Mouse (Mus musculus): ENCODE measurements around the gene Ctf2. TPM values are rescaled to one million over a fixed set of nuclear protein-coding genes. Genes with fewer than 3 reads are reported as not detected.

The Ctf2 gene
- polyA plus RNA-seq, 1 experiment from 2014 or later, result not detected

DNA sequence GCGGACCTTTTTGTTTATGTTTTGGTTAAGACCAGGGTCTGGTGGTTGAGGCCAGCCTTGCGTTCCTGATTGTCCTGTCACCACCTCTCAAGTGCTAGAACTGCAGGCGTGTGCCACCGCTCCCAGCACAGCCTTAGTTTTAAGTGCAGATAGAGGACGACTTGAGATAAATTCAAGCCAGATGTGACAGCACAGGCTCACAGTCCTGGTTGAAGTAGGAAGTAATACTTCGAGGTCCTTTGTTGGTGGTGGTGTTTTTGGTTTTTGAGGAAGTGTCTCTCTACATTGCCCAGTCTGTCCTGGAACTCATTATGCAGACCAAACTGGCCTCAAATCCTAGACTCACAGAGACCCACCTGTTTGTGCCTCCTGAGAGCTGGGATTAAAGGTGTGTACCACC lies 27.8 kb upstream of the Ctf2 start:
- WGBS, result 13% methylated on average over 6 of the region's 6 CpGs
- Histone ChIP-seq H3K4me1 (peaks cover 22% of the 10 kb centered on the region), H3K9ac (peak overlapping the region; percentile 62), H3K36me3 (peaks cover 72% of the 10 kb centered on the region), H3K4me3 (no peak overlapping the region), H3K27me3 (replicated peaks) (peaks cover 27% of the 10 kb centered on the region), H3K4me2 (peak overlapping the region; percentile 50), H3K27ac (replicated peaks) (no peak overlapping the region), H3K9me3 (no peaks in the 10 kb centered on the region)
- no peak for ATAC-seq (ENCODE audit: extremely low read depth, insufficient number of reproducible peaks, low FRiP score, low TSS enrichment)

DNA sequence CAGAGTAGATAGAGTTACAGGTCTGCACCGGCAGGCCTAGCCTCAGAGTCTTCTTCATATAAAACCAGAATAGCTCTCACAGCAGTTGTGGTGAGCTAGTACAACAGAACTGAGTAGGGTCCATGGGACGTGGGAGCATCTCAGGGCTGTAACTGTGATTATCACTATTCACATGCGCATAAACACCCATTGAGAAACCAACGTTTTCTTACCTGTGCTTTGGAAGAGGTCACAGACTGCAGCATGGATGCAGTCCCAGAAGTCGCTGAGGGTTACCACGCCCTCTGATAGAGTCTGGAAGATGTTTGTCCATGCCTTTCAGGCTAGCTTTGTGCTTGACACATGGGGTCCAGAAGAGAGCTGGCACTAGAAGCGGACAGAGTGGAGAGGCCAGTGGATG lies 21.8 kb upstream of the Ctf2 start:
- H3K27ac ChIP-seq (replicated peaks), result no peak overlapping the region
- peaks cover 100% of the 10 kb centered on the region for H3K36me3 ChIP-seq
- H3K4me1 ChIP-seq, result peaks cover 2% of the 10 kb centered on the region
- no peak for ATAC-seq (ENCODE audit: extremely low read depth, insufficient number of reproducible peaks, low FRiP score, low TSS enrichment)
- H3K4me2 ChIP-seq, result no peak overlapping the region
- no peak overlapping the region for H3K9ac ChIP-seq
- no peak overlapping the region for H3K4me3 ChIP-seq
- H3K27me3 ChIP-seq (replicated peaks), result peaks cover 25% of the 10 kb centered on the region
- no peaks in the 10 kb centered on the region for H3K9me3 ChIP-seq
- WGBS, result 85% methylated on average over 7 of the region's 7 CpGs

DNA sequence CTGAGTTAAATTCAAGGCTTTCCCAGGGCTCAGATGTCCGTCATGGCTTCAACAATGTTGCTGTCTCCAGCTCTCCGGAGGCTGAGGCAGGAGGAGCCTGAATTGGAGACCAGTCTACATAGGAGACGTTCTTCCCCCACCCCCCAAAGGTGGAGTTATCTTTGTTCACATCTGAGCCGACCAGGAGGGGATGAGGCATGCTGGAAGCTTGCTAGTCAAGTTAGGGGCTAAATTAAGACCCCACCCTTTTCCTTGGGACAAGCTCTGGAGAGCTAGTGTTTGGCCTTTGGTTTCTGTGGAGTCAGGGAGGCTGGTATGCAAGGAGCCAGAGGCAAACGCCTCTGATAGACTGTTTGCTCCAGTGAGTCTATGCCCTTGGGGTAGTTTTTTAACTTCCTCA lies 21.2 kb upstream of the Ctf2 start:
- 67% methylated on average over 5 of the region's 5 CpGs for WGBS
- Histone ChIP-seq H3K27ac (replicated peaks) (no peak overlapping the region), H3K4me3 (no peak overlapping the region), H3K9me3 (no peaks in the 10 kb centered on the region), H3K9ac (no peak overlapping the region), H3K4me2 (no peak overlapping the region), H3K36me3 (peaks cover 100% of the 10 kb centered on the region), H3K27me3 (replicated peaks) (peaks cover 24% of the 10 kb centered on the region), H3K4me1 (peaks cover 7% of the 10 kb centered on the region)
- no peak for ATAC-seq (ENCODE audit: extremely low read depth, insufficient number of reproducible peaks, low FRiP score, low TSS enrichment)

DNA sequence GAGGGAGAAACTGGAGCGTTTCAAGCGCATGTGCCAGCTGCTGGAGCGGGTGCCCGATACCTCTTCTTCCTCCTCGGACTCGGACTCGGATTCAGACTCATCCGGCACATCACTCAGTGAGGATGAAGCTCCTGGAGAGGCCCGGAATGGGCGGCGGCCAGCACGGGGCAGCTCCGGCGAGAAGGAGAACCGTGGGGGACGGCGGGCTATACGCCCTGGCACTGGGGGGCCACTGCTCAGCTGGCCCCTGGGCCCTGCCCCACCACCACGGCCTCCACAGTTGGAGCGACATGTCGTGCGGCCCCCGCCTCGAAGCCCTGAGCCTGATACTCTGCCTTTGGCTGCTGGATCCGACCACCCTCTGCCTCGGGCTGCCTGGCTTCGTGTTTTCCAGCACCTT lies 20.1 kb upstream of the Ctf2 start:
- H3K4me2 ChIP-seq, result no peak overlapping the region
- WGBS, result 91% methylated on average over 27 of the region's 27 CpGs
- peaks cover 91% of the 10 kb centered on the region for H3K36me3 ChIP-seq
- H3K4me3 ChIP-seq, result no peak overlapping the region
- no peaks in the 10 kb centered on the region for H3K9me3 ChIP-seq
- no peak overlapping the region for H3K9ac ChIP-seq
- H3K4me1 ChIP-seq, result peaks cover 18% of the 10 kb centered on the region
- peaks cover 13% of the 10 kb centered on the region for H3K27me3 ChIP-seq (replicated peaks)
- no peak overlapping the region for H3K27ac ChIP-seq (replicated peaks)
- no peak for ATAC-seq (ENCODE audit: extremely low read depth, insufficient number of reproducible peaks, low FRiP score, low TSS enrichment)

DNA sequence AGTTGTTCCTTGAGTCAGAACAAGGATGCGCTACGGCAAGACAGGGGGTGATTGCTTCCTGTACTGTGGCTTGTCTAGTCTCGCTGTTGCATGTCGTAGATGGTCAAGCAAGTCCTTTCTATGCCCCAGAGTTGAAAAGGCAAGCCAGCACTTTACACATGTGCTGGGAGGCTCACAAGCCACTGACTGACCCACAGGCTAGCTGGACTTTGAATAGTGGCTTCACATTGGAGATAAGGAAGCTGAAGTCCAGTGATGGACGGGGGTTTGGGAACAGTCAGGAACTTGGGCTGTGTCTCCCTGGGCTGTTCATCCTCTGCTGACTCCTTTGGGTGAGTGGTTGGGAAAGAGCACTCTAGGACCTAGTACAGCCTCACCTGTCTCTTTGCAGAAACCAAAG lies 19.7 kb upstream of the Ctf2 start:
- Histone ChIP-seq H3K9me3 (no peaks in the 10 kb centered on the region), H3K4me2 (no peak overlapping the region), H3K36me3 (peaks cover 87% of the 10 kb centered on the region), H3K4me1 (peaks cover 18% of the 10 kb centered on the region), H3K4me3 (no peak overlapping the region), H3K27me3 (replicated peaks) (peaks cover 9% of the 10 kb centered on the region), H3K9ac (no peak overlapping the region), H3K27ac (replicated peaks) (no peak overlapping the region)
- ATAC-seq (ENCODE audit: extremely low read depth, insufficient number of reproducible peaks, low FRiP score, low TSS enrichment), result no peak
- 92% methylated on average over 5 of the region's 5 CpGs for WGBS

DNA sequence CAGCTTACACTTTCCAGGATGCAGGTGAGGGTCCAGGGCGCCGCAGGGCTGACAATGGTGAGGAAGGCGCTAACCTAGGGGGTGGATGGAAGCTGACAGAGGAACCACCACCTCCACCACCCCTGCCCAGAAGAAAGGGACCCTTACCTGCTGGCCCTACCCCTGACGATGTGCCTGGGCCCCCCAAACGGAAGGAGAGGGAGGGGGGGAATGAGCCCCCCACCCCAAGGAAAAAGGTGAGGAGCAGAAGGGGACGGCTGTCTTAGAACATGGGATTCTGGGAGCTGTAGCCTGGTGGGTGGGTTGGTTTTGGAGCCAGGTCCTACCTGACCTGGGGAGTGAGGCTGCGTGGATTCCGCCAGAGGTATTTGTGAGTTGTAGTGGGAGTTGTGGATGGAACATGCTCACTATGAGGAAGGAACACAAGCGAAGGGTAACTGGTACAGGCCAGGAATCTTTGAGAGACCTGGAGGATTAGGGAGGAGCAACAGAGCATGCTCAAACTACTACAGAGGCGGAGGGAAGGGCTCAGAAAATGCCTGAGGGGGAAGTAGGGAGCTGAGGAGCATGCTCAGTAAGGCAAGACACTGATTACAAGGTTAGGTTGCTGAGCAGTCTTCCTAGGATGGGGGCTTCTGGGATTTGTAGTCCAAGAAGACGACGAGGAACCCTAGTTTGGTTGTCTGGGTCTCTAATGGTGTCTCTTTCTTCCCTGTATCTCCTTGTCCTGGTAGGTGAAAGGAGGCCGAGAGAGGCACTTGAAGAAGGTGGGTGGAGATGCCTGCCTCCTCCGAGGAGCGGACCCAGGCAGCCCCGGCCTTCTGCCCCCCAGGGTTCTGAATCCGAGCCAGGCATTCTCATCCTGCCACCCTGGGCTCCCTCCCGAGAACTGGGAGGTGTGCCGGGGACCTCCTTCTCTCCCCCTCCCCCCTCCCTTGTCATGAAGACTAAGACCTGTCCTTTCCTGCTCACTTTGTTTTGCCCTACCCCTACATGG lies 18.5 kb upstream of the Ctf2 start:
- no peak overlapping the region for H3K4me2 ChIP-seq
- H3K9me3 ChIP-seq, result no peaks in the 10 kb centered on the region
- ATAC-seq (ENCODE audit: extremely low read depth, insufficient number of reproducible peaks, low FRiP score, low TSS enrichment), result no peak
- H3K27me3 ChIP-seq (replicated peaks), result peaks cover 5% of the 10 kb centered on the region; the same call in 1 of the 2 replicates
- H3K4me3 ChIP-seq, result no peak overlapping the region
- H3K36me3 ChIP-seq, result peaks cover 75% of the 10 kb centered on the region
- WGBS, result 91% methylated on average over 19 of the region's 19 CpGs
- peaks cover 18% of the 10 kb centered on the region for H3K4me1 ChIP-seq
- H3K9ac ChIP-seq, result no peak overlapping the region
- no peak overlapping the region for H3K27ac ChIP-seq (replicated peaks)

DNA sequence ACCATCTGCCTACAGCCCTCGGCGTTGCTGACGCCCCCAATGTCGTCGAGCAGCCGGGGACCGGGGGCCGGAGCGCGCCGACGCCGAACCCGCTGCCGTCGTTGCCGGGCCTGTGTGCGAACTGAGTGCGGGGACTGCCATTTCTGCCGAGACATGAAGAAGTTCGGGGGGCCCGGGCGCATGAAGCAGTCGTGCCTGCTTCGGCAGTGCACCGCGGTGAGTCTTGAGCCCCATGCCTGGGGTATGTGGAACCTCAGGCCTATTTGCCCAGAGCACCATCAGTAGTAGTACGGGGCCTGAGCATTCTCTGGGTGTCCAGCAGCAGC lies 16.2 kb upstream of the Ctf2 start:
- H3K36me3 ChIP-seq, result peaks cover 53% of the 10 kb centered on the region
- peaks cover 25% of the 10 kb centered on the region for H3K4me1 ChIP-seq
- no peak overlapping the region for H3K27ac ChIP-seq (replicated peaks)
- 0 out of 2 replicates have a peak overlapping the region, but pooled peaks have one; percentile 7 for H3K4me3 ChIP-seq
- peak overlapping the region; percentile 29; the same call in 1 of the 2 replicates for H3K9ac ChIP-seq
- peak overlapping the region; percentile 93 for H3K4me2 ChIP-seq
- WGBS, result 91% methylated on average over 28 of the region's 28 CpGs
- H3K27me3 ChIP-seq (replicated peaks), result no peaks in the 10 kb centered on the region
- no peak for ATAC-seq (ENCODE audit: extremely low read depth, insufficient number of reproducible peaks, low FRiP score, low TSS enrichment)
- H3K9me3 ChIP-seq, result no peaks in the 10 kb centered on the region

DNA sequence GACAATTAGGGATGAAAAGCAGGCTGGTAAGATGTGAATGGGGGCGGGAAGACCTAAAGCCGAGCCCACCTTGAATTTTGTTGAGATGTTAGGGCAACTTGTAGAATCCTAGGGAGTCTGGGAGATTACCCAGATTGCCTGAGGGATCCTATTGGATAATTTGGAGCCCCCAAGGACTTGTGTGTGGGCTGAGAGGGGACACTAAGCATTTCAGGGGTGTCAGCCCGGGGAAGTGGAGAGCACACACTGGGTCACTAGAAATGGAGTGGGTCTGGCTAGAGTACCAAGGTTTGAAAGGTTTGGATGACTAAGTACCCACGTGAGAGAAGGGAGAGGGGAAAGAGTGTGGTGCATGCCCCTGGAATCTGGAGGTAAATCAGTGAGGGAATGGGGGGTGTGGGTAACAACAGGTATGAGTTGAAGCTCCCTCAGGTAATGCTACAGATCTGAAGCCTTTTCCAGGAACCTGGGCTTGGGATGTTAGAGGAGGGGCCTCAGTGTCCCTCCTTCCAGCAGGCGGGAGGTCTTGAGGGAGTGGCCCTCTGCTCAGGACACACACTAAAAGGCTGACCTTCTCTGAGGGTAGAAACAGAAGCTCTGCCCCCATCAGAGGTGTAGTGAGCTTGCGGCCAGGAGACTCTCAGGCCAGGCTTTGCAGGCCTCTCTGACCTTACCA lies 15.7 kb upstream of the Ctf2 start:
- Histone ChIP-seq H3K4me3 (peak overlapping the region; percentile 86), H3K27ac (replicated peaks) (peak overlapping the region; percentile 91; the same call in 1 of the 2 replicates), H3K4me1 (peaks cover 25% of the 10 kb centered on the region), H3K9ac (peak overlapping the region; percentile 93), H3K9me3 (no peaks in the 10 kb centered on the region), H3K36me3 (peaks cover 48% of the 10 kb centered on the region), H3K27me3 (replicated peaks) (no peaks in the 10 kb centered on the region), H3K4me2 (peak overlapping the region; percentile 93)
- ATAC-seq (ENCODE audit: extremely low read depth, insufficient number of reproducible peaks, low FRiP score, low TSS enrichment), result no peak
- 56% methylated on average over 6 of the region's 6 CpGs for WGBS

DNA sequence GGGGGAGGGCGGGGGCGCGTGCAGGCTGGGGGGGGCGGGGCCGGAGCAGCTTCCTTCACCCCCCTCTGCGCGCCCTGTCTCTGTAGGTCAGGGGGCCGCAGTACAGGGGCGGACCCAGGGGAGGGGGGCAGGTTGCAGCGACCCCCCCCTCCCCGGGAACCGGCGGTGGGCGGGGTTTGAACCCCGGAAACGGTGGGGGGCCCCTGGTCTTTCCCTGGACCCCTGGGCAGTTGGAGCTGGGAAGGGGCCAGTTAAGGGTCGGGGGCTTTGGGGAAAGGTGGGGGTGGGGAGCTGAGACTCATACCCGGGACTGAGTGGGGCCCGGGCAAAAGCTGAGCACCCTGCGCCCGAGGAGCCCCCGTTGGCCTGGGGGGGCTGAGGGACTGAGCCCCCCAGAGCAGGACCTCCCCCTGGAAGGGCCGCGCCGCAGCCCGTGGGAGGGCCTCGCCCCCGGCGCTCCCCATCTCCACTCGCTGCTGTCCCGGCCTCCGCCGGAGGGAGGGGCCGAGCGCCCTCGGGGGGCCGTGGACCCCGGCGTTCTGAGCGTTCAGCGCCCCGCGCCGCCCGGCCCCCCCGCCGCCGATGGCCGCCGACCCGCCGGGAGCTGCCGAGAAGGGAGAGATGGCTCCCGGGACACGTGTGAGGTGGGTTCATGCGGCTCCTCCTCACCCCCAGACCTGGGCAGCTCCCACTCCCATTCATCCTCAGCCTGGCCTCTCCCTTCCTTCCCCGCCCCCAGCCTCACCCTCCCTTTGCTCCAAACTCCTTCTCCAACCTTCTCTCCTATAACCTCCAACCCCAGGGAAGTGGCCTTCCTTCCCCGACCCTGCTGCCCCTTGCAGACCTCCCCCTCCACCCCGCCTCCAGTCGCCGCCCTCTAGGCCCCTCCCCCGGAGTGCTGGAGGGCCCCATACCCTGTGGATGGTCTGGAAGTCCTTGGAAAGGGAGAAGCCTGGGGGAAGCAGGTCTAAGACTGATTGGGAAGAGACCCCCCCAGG lies 14.8 kb upstream of the Ctf2 start:
- under 1% methylated on average over 47 of the region's 62 CpGs for WGBS
- Histone ChIP-seq H3K4me1 (peaks cover 25% of the 10 kb centered on the region), H3K9me3 (no peaks in the 10 kb centered on the region), H3K27ac (replicated peaks) (peak overlapping the region; percentile 91), H3K27me3 (replicated peaks) (no peaks in the 10 kb centered on the region), H3K9ac (peak overlapping the region; percentile 93), H3K36me3 (peaks cover 39% of the 10 kb centered on the region), H3K4me3 (peak overlapping the region; percentile 86), H3K4me2 (peak overlapping the region; percentile 93)
- ATAC-seq (ENCODE audit: extremely low read depth, insufficient number of reproducible peaks, low FRiP score, low TSS enrichment), result peak; percentile 3; the same call in 1 of the 2 replicates

DNA sequence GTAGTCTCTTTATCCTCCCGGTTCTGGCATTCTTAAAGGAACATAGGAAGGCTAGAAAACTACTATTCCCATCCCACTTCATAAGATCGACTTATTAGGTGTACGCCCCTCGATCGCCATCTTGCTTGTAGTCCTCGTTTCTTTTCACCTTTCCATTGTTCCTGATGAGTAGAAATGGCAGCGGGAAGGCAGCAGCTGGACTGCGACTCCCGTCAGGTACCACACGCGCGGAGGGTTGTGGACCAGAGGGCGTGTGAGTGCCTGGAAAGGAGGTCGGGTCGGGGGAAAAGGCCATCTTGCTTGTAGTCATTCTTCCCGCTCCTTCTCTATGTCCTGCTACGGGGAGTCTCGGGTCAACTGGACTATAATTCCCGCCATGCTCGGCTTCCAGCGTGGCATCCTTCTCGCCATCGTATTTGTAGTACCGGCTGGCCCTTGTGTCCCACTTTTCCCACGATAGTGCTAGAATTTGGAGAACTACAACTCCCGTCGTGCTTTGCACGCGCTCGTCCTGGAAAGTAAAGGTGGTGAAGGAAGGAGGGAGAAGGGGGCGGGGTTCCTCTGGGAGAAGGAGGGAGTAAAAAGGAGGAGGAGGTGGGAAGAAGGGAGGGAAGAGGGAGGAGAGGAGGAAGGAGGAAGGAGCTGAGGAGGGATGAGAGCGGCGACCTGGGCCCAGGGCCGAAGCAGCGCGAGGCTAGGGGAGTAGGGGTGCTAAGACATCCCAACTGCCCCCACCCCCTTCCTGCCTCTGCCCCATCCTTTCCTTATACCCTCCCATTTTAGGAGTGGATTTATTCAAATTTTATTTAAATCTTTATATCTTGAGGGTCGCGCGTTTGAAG lies 13.9 kb upstream of the Ctf2 start:
- Histone ChIP-seq H3K4me2 (peak overlapping the region; percentile 93), H3K9ac (peak overlapping the region; percentile 93), H3K27ac (replicated peaks) (peak overlapping the region; percentile 91), H3K36me3 (peaks cover 29% of the 10 kb centered on the region), H3K9me3 (no peaks in the 10 kb centered on the region), H3K4me1 (peaks cover 25% of the 10 kb centered on the region), H3K4me3 (peak overlapping the region; percentile 86), H3K27me3 (replicated peaks) (no peaks in the 10 kb centered on the region)
- peak; percentile 75 for ATAC-seq (ENCODE audit: extremely low read depth, insufficient number of reproducible peaks, low FRiP score, low TSS enrichment)
- under 1% methylated on average over 39 of the region's 39 CpGs for WGBS

Measured in heart, embryonic 13.5 days (tissue).